Mouse (Mus musculus): Measurements from ENCODE around the gene Btbd6. TPM values are rescaled to one million over a fixed set of nuclear protein-coding genes. Genes with fewer than 3 reads are reported as not detected.

The Btbd6 gene
- polyA plus RNA-seq, 1 experiment from 2014 or later: 23.8 TPM

- no peaks in the 10 kb centered on the region for H3K36me3 ChIP-seq (ENCODE audit: control insufficient read depth, insufficient read depth, low read length)
- ATAC-seq (ENCODE audit: low read depth): no peak
- H3K9me3 ChIP-seq (ENCODE audit: control insufficient read depth, low read length): no peaks in the 10 kb centered on the region
- H3K4me2 ChIP-seq (ENCODE audit: low read depth, low read length): peak overlapping the region; percentile 66
- H3K9ac ChIP-seq (ENCODE audit: low read length): peak overlapping the region; percentile 83
- H3K4me1 ChIP-seq (replicated peaks; ENCODE audit: control insufficient read depth, insufficient read depth, low read length): peaks cover 26% of the 10 kb centered on the region
- peak overlapping the region; percentile 93 for H3K27ac ChIP-seq (ENCODE audit: low read length)
- H3K27me3 ChIP-seq (ENCODE audit: control insufficient read depth, insufficient read depth, low read depth, low read length): no peaks in the 10 kb centered on the region
- 63% methylated on average over 3 of the region's 3 CpGs for WGBS
- no peak overlapping the region for H3K4me3 ChIP-seq (ENCODE audit: low read length)
These were observed 36.8 kb downstream of the Btbd6 start for GRCm38 (mm10) chr12:113013021-113013491.

DNA sequence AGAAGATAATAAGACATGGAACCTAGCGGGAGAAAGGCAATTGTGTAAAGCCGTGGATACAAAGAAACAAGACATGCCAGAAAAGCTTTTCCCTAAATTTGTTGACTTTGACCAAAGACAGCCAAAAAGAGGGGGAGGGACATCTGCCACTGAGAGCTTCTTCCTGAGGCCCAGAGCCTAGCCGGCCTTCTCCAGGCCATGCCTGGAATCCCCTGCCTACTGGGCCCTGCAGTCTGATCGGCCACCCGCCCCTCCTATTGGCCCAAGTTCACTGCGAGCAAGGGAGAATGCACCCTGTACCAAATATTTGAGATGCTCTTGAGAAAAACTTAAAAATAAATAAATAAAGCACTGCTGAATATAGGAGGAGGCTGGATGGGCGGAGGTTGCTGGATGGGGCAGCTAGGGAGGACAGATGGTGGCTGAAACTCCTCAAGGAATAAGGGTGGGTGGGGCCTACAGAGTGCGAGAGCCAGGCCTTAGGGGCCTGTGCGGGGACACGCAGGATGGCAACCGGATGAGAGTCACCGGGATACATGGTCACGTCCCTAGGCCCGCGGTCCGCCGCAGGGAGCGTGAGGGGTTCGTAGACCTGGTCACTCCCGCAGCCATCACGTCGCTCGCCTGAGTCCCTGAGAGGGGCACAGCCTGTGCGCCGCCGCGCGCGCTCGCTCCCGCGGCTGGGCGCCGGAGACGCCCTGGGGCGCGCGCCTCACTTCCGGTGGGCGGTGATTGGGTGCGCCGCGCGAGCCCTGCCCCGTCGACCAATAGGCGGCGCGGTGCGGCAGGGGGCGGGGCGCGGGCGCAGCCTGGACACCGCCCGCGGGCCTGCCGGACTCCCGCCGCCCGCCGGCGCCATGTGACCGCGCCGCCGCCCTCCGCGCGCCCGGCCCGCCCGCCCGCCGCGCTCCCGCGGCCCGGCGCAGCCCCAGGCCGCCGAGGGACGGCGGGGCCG is 37.6 kb downstream of the Btbd6 start, which contains the start of gene Pacs2:
Pacs2 (plus strand) TSS at position 905 of the 955 bp plus-strand sequence.
- H3K9ac ChIP-seq (ENCODE audit: low read length): peak within 1 kb of the TSS; percentile 91
- H3K27me3 ChIP-seq (ENCODE audit: control insufficient read depth, insufficient read depth, low read depth, low read length): no peaks in the 10 kb centered on the region
- 3% methylated on average over 45 of the region's 85 CpGs for WGBS
- H3K27ac ChIP-seq (ENCODE audit: low read length): peak within 1 kb of the TSS; percentile 93
- H3K36me3 ChIP-seq (ENCODE audit: control insufficient read depth, insufficient read depth, low read length): no peaks in the 10 kb centered on the region
- ATAC-seq (ENCODE audit: low read depth): peak; percentile 98
- H3K9me3 ChIP-seq (ENCODE audit: control insufficient read depth, low read length): no peaks in the 10 kb centered on the region
- peaks cover 26% of the 10 kb centered on the region for H3K4me1 ChIP-seq (replicated peaks; ENCODE audit: control insufficient read depth, insufficient read depth, low read length)
- peak within 1 kb of the TSS; percentile 89 for H3K4me3 ChIP-seq (ENCODE audit: low read length)
- H3K4me2 ChIP-seq (ENCODE audit: low read depth, low read length): peak within 1 kb of the TSS; percentile 90

DNA sequence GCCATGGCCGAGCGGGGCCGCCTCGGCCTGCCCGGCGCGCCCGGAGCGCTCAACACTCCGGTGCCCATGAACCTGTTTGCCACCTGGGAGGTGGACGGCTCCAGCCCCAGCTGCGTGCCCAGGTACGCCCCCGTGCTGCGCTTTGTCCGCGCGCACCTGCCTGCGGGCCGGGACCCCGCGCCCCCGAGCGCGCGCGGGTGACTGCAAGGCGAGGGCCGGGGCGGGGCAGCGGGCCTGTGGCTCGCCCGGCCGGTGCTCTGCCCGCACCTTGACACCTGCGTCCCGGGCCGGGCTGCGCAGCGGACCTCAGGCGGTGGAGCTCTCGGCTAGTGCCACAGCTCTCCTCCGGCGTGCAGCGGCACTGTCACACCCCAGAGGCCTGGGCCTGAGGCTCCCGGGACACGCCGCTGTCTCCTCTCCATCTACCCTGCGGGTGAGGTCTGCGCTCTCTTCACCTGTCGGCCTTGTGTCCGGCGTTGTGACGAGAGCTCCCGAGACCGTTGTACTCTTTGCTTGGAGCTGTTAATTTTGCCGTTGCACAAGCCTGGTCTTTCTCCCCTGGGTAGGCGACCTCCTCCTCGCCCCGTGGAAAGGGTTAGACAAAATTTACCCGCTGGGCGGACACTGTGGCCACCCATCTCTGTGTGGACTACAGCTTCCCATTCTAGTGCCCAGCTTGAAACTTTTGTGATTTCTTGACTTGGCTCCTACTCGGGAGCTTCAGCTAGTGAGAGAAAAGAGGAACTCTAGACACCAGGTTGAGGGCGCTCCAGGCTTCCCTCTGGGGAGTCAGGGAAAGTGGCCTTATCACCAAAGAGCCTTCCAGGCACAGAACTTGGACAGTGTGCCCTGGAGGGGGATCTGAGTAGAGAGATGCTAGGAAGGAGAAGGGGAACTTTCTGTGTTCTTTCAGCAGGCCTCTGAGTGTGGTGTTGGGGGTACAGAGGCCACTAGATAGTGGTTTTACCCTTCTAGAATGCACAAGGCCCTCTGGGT is 38.6 kb downstream of the Btbd6 start:
- Histone ChIP-seq H3K4me2 (ENCODE audit: low read depth, low read length) (peak overlapping the region; percentile 90), H3K36me3 (ENCODE audit: control insufficient read depth, insufficient read depth, low read length) (no peaks in the 10 kb centered on the region), H3K27ac (ENCODE audit: low read length) (peak overlapping the region; percentile 75), H3K27me3 (ENCODE audit: control insufficient read depth, insufficient read depth, low read depth, low read length) (no peaks in the 10 kb centered on the region), H3K4me3 (ENCODE audit: low read length) (peak overlapping the region; percentile 89), H3K9ac (ENCODE audit: low read length) (peak overlapping the region; percentile 91), H3K9me3 (ENCODE audit: control insufficient read depth, low read length) (no peaks in the 10 kb centered on the region), H3K4me1 (replicated peaks; ENCODE audit: control insufficient read depth, insufficient read depth, low read length) (peaks cover 26% of the 10 kb centered on the region)
- under 1% methylated on average over 55 of the region's 64 CpGs for WGBS
- peak; percentile 43 for ATAC-seq (ENCODE audit: low read depth)

GRCm38 (mm10) chr12:113015956-113016355 is 39.7 kb downstream of the Btbd6 start:
- Histone ChIP-seq H3K9me3 (ENCODE audit: control insufficient read depth, low read length) (no peaks in the 10 kb centered on the region), H3K36me3 (ENCODE audit: control insufficient read depth, insufficient read depth, low read length) (0 out of 2 replicates have a peak, but pooled peaks cover 1% of the 10 kb centered on the region), H3K27me3 (ENCODE audit: control insufficient read depth, insufficient read depth, low read depth, low read length) (no peaks in the 10 kb centered on the region), H3K27ac (ENCODE audit: low read length) (no peak overlapping the region), H3K4me2 (ENCODE audit: low read depth, low read length) (peak overlapping the region; percentile 90), H3K4me1 (replicated peaks; ENCODE audit: control insufficient read depth, insufficient read depth, low read length) (peaks cover 26% of the 10 kb centered on the region), H3K9ac (ENCODE audit: low read length) (peak overlapping the region; percentile 91), H3K4me3 (ENCODE audit: low read length) (no peak overlapping the region)
- WGBS: 68% methylated on average over 4 of the region's 4 CpGs
- ATAC-seq (ENCODE audit: low read depth): no peak

DNA sequence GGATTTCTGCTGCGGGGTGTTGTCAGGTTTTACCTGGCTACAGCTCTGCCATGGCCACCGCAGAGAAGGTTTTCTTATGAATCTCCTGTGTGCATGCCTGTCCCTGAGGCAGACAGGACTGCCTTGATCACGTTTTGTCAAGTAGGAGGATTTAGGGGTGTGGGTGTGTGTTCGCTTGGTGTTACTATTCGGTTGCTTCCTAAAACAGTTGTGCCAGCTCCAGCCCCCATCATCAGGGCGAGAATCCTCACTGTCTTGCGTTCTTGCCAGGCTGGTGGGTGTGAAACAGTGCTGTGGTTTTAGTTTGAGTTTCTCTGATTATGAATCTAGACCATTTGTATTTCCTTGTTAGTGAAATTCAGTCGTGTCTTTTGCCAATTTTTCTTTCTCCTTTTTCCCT is 40.7 kb downstream of the Btbd6 start:
- no peak overlapping the region for H3K27ac ChIP-seq (ENCODE audit: low read length)
- H3K9me3 ChIP-seq (ENCODE audit: control insufficient read depth, low read length): no peaks in the 10 kb centered on the region
- no peak overlapping the region for H3K4me3 ChIP-seq (ENCODE audit: low read length)
- 60% methylated on average over 8 of the region's 8 CpGs for WGBS
- no peaks in the 10 kb centered on the region for H3K27me3 ChIP-seq (ENCODE audit: control insufficient read depth, insufficient read depth, low read depth, low read length)
- H3K9ac ChIP-seq (ENCODE audit: low read length): no peak overlapping the region
- H3K36me3 ChIP-seq (ENCODE audit: control insufficient read depth, insufficient read depth, low read length): 0 out of 2 replicates have a peak, but pooled peaks cover 2% of the 10 kb centered on the region
- ATAC-seq (ENCODE audit: low read depth): no peak
- H3K4me2 ChIP-seq (ENCODE audit: low read depth, low read length): no peak overlapping the region
- H3K4me1 ChIP-seq (replicated peaks; ENCODE audit: control insufficient read depth, insufficient read depth, low read length): peaks cover 26% of the 10 kb centered on the region

- Histone ChIP-seq H3K9me3 (ENCODE audit: control insufficient read depth, low read length) (no peaks in the 10 kb centered on the region), H3K4me1 (replicated peaks; ENCODE audit: control insufficient read depth, insufficient read depth, low read length) (peaks cover 23% of the 10 kb centered on the region), H3K9ac (ENCODE audit: low read length) (no peak overlapping the region), H3K27me3 (ENCODE audit: control insufficient read depth, insufficient read depth, low read depth, low read length) (no peaks in the 10 kb centered on the region), H3K4me3 (ENCODE audit: low read length) (no peak overlapping the region), H3K27ac (ENCODE audit: low read length) (no peak overlapping the region), H3K36me3 (ENCODE audit: control insufficient read depth, insufficient read depth, low read length) (0 out of 2 replicates have a peak, but pooled peaks cover 2% of the 10 kb centered on the region), H3K4me2 (ENCODE audit: low read depth, low read length) (no peak overlapping the region)
- no peak for ATAC-seq (ENCODE audit: low read depth)
- 67% methylated on average over 9 of the region's 9 CpGs for WGBS
These were observed 41.2 kb downstream of the Btbd6 start for GRCm38 (mm10) chr12:113017429-113017984.

DNA sequence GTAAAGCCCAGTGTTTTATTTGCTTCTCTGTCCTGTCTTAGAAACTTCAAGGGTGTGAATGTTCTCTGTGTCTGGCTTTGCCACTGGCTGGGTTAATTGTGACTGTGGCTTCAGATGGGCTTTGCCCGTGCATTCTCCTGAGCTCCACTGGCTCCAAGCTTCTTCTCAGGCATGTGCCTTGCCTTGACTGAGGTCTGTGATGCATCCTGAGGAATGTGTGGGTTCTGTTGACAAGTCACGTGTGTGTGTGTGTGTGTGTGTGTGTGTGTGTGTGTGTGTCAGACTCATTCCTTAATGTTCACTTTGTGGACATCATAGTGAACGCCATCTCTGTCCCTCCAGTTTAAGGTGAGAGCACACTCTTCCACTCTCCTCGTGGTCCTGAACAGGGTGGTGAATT is 42.5 kb downstream of the Btbd6 start:
- 0 out of 2 replicates have a peak, but pooled peaks cover 2% of the 10 kb centered on the region for H3K36me3 ChIP-seq (ENCODE audit: control insufficient read depth, insufficient read depth, low read length)
- ATAC-seq (ENCODE audit: low read depth): no peak
- WGBS: 86% methylated on average over 4 of the region's 4 CpGs

GRCm38 (mm10) chr12:113021488-113021887 is 45.2 kb downstream of the Btbd6 start:
- Histone ChIP-seq H3K4me1 (replicated peaks; ENCODE audit: control insufficient read depth, insufficient read depth, low read length) (no peaks in the 10 kb centered on the region), H3K27ac (ENCODE audit: low read length) (no peak overlapping the region), H3K9ac (ENCODE audit: low read length) (no peak overlapping the region), H3K36me3 (ENCODE audit: control insufficient read depth, insufficient read depth, low read length) (0 out of 2 replicates have a peak, but pooled peaks cover 2% of the 10 kb centered on the region), H3K4me2 (ENCODE audit: low read depth, low read length) (no peak overlapping the region), H3K27me3 (ENCODE audit: control insufficient read depth, insufficient read depth, low read depth, low read length) (no peaks in the 10 kb centered on the region), H3K4me3 (ENCODE audit: low read length) (no peak overlapping the region), H3K9me3 (ENCODE audit: control insufficient read depth, low read length) (no peaks in the 10 kb centered on the region)
- ATAC-seq (ENCODE audit: low read depth): no peak

More for the DNA sequence above, 42.5 kb downstream of the Btbd6 start:
- no peak overlapping the region for H3K4me2 ChIP-seq (ENCODE audit: low read depth, low read length)
- H3K9ac ChIP-seq (ENCODE audit: low read length): no peak overlapping the region
- no peak overlapping the region for H3K4me3 ChIP-seq (ENCODE audit: low read length)
- no peaks in the 10 kb centered on the region for H3K9me3 ChIP-seq (ENCODE audit: control insufficient read depth, low read length)
- H3K27ac ChIP-seq (ENCODE audit: low read length): no peak overlapping the region
- peaks cover 10% of the 10 kb centered on the region for H3K4me1 ChIP-seq (replicated peaks; ENCODE audit: control insufficient read depth, insufficient read depth, low read length)
- H3K27me3 ChIP-seq (ENCODE audit: control insufficient read depth, insufficient read depth, low read depth, low read length): no peaks in the 10 kb centered on the region
